Mouse (Mus musculus) ZHBTc4 (cell line): ENCODE measurements around the gene Olfr578.

Experiments
- DNase-seq: peaks from one replicate; pipeline ENCODE4 v3.0.0-alpha.2; 2011; ENCODE audit warnings: low read depth, low spot score

The Olfr578 gene

GRCm38 (mm10) chr7:102989224-102989623, at the start of gene Olfr578:
Olfr578 (minus strand) TSS chr7:102989324.
- DNase-seq: no peak

- no peak for DNase-seq
Observed at GRCm38 (mm10) chr7:103037724-103038123, 48.6 kb upstream of the Olfr578 start, which contains the start of gene Olfr582. Olfr582 (plus strand) TSS chr7:103038024.

DNA sequence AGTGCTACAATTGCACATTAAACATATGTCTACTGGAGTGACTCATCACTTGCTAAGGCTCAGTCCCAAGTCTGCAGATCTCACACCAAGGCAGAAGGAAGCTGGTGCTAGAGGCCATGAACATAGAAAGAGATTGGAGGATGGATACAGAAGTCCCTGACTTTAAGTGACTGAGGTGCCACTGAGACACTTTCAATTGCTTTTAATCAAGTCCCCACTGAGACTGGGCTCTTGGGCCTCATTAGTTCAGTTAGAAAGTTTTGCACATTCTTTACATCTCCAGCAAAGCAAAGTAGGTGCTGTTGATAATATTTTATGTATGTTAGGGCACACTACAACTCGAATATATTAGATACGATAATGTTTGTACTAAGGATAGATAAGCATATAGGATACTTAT, 13.3 kb downstream of the Olfr578 start, which contains the start of gene Olfr577:
TSS of gene Olfr577 (minus strand) at position 101 of the 400 bp plus-strand sequence.
- no peak for DNase-seq

DNA sequence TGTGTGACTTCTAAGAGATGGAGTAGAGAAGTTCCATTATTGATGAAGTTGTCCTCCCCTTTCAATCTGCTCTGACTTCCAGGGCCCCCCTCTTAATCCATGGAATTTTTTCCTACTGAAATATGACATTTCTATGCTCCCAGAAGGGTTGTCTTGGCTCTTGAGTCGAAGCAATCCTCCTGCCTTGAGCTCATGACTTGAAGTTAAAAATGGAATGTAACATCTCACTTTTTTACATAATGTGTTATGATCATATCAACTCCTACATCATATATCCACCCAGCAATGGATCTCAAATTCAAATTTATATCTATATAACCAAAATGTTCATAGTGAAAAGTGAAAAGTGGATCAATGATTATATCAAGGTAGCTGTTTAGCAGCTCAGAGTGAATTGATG, 14.7 kb downstream of the Olfr578 start:
- DNase-seq: no peak

GRCm38 (mm10) chr7:102962360-102962759, 26.8 kb downstream of the Olfr578 start, which contains the start of gene Olfr576:
Olfr576 (plus strand) TSS chr7:102962660.
- DNase-seq: no peak

GRCm38 (mm10) chr7:102958593-102958992, 30.5 kb downstream of the Olfr578 start, which contains the start of gene Olfr575:
Olfr575 (minus strand) TSS chr7:102958775.
- no peak for DNase-seq

- DNase-seq: no peak
Observed at GRCm38 (mm10) chr7:102958137-102958536, 31.0 kb downstream of the Olfr578 start.

DNA sequence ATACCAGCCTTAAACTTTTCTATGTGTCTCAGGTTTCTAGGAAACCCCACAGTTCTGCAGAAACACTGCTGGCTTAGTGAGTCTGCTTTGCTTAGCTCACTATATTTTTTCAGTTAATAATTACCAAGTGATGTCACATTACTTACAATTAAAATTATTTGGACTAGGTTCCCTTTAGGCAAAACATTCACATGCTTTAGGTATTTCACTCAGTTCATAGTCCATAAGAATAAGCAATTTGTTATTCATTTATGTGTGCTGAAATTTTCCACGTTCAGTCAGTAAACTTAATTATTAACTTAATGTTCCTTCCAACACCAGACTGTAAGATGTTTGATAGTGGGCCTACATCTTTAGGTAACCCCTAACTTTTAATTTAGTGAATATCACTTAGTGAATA, 38.4 kb downstream of the Olfr578 start:
- DNase-seq: no peak

GRCm38 (mm10) chr7:102948167-102948566, 41.0 kb downstream of the Olfr578 start, which contains the start of gene Olfr574:
Olfr574 (plus strand) TSS chr7:102948467.
- DNase-seq: no peak

DNA sequence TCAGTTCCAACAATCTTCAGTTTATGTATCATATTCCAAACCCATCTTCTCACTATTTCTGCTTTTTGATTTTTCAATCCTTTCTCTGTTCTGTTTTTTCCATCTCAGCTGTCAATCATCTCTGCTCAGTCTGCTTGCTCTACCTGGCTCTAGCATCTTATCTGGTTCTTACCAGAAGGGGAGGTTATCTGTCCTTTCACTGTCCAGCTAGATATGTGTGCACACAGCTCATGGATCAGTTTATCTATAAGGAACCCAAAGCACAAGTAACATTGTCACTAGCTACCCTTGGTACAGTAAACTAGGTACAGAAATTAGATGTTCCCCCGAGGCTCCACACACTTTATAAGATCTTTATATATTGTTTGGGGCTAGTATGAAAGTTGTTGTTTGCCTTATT, 45.7 kb downstream of the Olfr578 start:
- no peak for DNase-seq

GRCm38 (mm10) chr7:102942475-102942874, 46.6 kb downstream of the Olfr578 start, which contains the start of gene Olfr573-ps1:
Olfr573-ps1 (minus strand) TSS chr7:102942575.
- no peak for DNase-seq
